Mouse (Mus musculus): ENCODE results near the gene Trappc4.

GRCm38 (mm10) chr9:44398551-44398950 lies 8.8 kb downstream of the Trappc4 start:
- TF ChIP-seq MAFK (IDR thresholded peaks at IDR 0.05; ENCODE audit: insufficient read depth, low read depth, low read length) (no peak), ZNF384 (IDR thresholded peaks at IDR 0.05; ENCODE audit: low read depth, low read length) (no peak), ZC3H11A (IDR thresholded peaks at IDR 0.05; ENCODE audit: borderline replicate concordance, low read depth, low read length) (no peak), HCFC1 (IDR thresholded peaks at IDR 0.05; ENCODE audit: borderline replicate concordance, insufficient read depth, low read length) (no peak), CHD2 (IDR thresholded peaks at IDR 0.05; ENCODE audit: low read depth, low read length) (no peak)

Measured in ES-E14 (cell line).